Mouse (Mus musculus): ENCODE data around the gene Asap3.

DNA sequence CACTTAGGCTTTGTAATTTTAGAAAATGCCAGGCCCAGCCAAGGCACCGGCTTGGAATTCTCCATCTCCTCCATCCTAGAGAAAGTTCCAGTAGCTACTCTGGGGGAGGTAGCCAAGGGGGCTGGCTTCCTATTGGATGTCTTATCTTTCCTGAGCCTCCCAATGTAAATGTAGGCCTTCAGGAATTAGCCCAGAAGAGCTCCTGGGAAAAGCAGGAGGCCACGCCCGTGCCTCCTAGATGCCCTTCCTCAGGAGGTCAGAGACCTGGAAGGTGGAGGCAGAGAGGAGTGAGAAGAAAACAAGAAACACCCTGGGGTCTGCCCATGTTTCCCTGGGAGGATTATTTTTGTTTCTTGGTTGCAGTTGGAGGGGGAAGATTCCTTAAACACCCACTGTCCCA, 12.6 kb upstream of the Asap3 start:
- TF ChIP-seq CTCF (IDR thresholded peaks at IDR 0.05; ENCODE audit: low read depth, low read length): no peak
- TF ChIP-seq POLR2AphosphoS5 (IDR thresholded peaks at IDR 0.05; ENCODE audit: insufficient replicate concordance, low read depth, low read length): no peak
